Mouse (Mus musculus): ENCODE results near the gene Tldc1. TPM values are rescaled to one million over a fixed set of nuclear protein-coding genes. Genes with fewer than 3 reads are reported as not detected.

Gene Tldc1
- total RNA-seq, 2 experiments from 2014 or later = 16.2 to 19.5 TPM

- DNase-seq (ENCODE audit: low spot score in 2 of 2) = no peak
Measured at GRCm38 (mm10) chr8:119805275-119805674, 27.1 kb upstream of the Tldc1 start.

GRCm38 (mm10) chr8:119802592-119802991, 24.4 kb upstream of the Tldc1 start:
- no peak for DNase-seq (ENCODE audit: low spot score in 2 of 2)

DNA sequence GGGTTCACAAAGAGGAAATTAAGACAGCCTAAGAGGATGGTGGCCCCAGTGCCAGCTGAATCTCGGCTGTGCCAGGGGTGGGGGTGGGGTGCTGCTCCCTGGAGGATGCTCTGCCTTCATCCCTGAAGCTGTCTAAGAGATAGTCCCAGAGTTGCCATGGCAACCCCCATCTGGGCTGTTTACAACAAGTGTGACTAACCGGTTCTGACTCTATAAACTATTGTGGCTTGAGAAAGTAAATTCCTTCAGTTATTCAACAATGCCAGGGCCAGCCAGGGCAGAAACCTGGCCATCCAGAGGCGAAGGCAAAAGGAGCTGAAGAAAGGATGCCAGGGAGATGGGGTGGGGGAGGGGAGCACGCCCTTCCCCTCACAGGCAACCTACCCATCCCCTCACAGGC, 23.0 kb upstream of the Tldc1 start:
- no peak for DNase-seq (ENCODE audit: low spot score in 2 of 2)

- no peak for DNase-seq (ENCODE audit: low spot score in 2 of 2)
Measured at GRCm38 (mm10) chr8:119798965-119799264, 20.7 kb upstream of the Tldc1 start.

GRCm38 (mm10) chr8:119798170-119798964, 20.2 kb upstream of the Tldc1 start:
- DNase-seq (ENCODE audit: low spot score in 2 of 2) = peak; percentile 72 to 91

DNA sequence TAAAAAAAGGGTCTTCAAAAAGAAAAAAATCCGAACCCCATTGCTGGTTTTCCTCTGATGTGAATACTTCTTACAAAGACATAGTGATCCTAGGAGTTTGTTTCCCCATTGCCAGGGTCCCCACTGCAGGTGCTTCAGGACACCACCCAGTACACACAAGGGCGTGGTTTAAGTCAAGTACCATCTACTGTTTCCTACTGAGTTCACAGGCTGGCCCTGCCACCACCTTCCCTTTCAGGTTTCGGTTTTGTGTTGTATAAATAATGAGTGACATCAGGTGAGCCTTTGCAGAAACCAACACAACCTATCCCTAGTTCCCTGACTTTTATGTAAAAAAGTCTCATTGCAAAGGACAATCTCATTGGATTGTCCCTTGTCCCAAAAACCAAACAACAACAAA, 17.4 kb upstream of the Tldc1 start:
- no peak for DNase-seq (ENCODE audit: low spot score in 2 of 2)

- DNase-seq (ENCODE audit: low spot score in 2 of 2) = no peak
Measured at GRCm38 (mm10) chr8:119794689-119795088, 16.5 kb upstream of the Tldc1 start.

DNA sequence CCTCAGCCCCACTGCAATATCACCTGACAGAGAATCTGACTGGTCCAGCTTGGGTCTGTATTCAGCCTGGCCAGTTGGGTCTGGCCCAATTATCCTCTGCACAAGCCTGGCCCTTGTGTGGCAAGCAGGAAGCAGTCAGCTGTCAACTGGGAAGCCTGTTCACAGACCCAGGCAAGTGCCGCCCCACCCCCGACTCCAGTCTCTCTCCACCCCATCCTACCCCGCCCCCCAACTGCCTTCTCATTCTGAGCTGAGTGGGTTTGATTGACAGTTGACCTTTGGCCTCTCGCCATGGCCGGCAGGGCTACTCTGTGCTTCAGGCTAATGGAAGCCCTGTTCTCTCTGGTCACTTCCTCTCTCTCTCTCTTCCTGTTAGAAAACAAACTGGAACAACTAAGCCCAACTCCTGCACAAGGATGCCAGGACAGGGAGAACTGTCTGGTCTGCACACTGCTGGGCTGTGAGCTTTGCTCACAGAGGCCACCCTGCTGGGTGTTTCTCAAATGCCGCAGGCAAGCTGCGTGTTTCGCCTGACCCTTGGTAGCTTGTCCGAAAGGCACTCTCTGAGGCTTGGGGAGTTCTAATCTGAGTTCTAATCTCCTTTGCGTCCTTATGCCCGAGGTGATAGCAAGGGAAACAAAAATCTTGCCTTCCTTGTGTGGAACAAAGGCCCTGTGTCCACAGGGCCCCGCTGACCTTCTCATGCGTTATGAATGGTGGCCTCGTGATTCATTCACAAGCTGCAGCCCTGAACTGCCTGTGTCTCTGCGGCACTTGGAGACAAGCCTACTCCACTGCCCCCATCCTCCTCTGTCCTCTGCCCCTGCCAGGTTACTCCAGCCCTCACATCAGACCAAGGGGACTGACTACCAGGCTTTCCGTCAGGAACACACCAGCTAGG, 13.8 kb upstream of the Tldc1 start:
- DNase-seq (ENCODE audit: low spot score in 2 of 2) = no peak

DNA sequence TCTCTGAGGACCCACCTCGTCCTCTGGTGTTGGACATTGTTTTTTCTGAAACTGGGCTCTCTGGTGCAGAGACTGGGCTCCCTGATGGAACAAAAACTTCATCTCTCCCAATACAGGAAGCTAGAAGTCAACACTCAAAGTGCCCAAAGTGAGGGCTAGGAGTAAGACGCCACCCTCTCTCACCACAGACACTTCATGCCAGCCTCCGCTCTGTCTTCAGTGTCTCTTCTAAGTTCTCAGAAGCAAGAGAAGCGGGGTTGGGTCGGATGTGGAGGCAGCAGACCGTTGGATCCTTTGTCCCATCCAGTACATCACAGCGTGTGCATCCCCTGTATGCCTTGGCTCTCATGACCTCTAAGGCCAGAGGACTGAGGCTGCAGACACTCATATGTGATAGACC, 11.4 kb upstream of the Tldc1 start:
- no peak for DNase-seq (ENCODE audit: low spot score in 2 of 2)

DNA sequence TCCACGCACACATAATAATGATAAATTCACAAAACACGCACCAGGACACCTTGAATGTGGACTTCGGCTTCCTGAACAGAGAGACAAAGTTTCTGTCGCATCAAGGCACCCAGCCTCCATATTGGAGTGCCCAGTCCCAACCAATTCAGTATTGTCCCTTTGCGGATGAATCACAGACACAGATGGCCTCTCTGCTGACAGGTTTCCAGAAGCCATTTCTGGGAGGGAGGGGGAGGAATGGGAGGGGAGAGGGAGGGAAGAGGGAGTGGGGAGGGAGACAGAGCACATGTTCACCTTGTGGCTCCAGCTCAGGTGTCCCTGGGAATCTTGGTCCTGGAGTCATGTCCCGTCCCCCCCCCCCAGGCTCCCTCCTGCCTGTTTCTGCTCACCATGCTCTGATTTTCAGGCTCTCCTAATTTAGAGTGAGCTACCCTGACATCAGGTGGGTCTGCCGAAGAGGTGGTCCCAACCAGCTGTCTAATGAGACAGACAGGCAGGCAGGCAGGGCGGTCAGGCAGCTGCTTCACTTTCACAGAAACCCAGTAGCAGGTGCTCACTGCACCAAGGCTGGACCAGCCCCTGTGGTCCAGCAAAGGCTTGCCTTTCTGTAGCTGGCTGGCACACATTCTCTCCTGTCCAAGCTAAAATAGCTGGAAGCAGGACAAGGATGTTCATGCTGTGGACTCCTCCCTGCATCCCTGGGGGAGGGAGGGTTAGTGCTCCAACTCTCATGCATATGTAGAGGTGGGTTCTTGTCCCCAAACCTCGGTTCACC, 10.6 kb upstream of the Tldc1 start:
- no peak for DNase-seq (ENCODE audit: low spot score in 2 of 2)

DNA sequence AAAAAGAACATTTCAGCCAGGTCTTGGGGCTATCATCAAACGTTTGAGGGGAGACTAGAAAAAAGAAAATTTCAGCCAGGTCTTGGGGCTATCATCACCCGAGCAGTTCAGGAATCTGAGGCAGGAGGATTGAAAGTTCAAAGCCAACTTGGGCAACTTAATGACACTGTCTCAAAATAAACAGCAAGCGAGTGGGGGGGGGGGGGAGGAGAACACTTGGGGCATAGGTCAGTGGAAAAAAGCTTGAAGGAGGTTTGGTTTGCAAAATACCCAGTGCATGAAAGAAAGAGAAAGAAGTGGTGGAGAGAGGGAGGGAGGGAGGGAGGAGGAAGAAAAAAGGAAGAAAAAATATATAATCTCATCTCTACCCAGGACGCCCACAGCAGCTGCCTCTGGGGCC, 9.1 kb upstream of the Tldc1 start:
- DNase-seq (ENCODE audit: low spot score in 2 of 2) = no peak

GRCm38 (mm10) chr8:119786871-119787270, 8.7 kb upstream of the Tldc1 start:
- DNase-seq (ENCODE audit: low spot score in 2 of 2) = no peak

GRCm38 (mm10) chr8:119785764-119786405, 7.7 kb upstream of the Tldc1 start:
- peak in 1 of 2 experiments; percentile 79 for DNase-seq (ENCODE audit: low spot score in 2 of 2)

GRCm38 (mm10) chr8:119784676-119785075, 6.5 kb upstream of the Tldc1 start:
- no peak for DNase-seq (ENCODE audit: low spot score in 2 of 2)

- DNase-seq (ENCODE audit: low spot score in 2 of 2) = no peak
Measured at GRCm38 (mm10) chr8:119784141-119784574, 5.9 kb upstream of the Tldc1 start.

DNA sequence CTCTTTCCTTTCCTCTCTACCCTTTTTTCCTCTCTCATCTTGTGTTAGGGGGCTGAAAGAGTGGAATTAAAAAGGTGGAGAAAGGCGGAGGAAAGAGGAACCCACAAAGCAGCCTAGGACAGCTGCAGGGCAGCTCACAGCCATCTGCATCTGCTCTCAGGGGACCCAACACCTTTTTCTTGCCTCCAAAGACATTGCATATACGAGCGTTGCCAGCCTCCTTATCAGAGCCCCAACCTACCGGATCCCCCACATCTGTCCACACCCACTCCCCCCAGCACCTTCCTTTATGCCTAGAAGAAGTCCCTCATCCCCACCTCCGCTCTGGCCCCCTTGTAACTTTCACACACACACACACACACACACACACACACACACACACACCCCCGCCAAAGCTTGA, 5.4 kb upstream of the Tldc1 start:
- DNase-seq (ENCODE audit: low spot score in 2 of 2) = no peak

DNA sequence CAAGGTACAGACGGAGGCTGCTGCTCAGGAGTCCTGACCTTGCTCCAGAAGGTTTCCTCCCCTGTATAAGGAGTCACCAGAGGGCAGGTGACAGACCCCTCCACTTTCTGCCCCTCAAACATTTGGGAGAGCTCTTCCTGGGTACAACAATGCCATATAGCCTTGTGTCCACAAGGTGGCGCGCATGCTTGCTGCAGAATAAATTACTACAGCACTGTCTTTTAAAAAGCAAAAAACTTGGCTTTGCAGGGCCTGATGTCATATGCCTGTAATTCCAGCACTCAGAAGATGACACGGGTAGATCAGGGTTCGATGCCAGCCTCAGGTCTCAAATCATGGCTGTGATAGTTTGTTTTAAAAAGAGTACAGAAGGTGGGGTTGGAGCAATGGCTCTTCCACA, 4.5 kb upstream of the Tldc1 start:
- peak; percentile 80 to 88 for DNase-seq (ENCODE audit: low spot score in 2 of 2)

DNA sequence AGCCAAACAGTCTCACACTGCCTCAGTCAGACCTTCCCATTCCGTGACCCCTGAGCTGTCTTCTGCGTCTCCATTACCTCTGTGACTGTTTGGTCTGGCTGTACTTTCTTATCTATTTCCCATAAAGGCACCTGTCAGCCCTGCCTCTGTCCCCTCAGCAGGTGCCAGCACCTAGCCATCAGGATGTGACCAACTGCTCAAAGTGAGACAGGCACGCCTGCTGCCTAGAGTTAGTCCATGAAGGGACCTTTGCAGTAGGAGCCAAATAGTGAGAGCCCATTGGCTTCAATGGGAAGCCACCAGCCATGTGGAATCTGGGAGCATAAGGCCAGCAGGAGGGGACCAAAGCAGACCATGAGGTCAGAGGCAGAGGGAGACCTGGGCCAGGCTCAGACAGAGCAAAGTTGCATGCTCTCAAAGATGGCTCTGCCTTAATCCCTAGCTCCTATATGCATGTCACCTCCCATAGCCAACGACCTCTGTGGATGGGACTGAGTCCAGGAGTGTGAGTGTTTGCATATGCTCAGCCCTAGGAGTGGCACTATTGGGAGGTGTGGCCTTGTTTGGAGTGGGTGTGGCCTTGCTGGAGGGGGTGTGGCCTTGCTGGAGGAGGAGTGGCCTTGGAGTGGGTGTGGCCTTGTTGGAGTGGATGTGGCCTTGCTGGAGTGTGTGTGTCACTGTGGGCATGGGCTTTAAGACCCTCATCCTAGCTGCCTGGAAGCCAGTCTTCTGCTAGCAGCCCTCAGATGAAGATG, 3.0 kb upstream of the Tldc1 start:
- DNase-seq (ENCODE audit: low spot score in 2 of 2) = no peak

DNA sequence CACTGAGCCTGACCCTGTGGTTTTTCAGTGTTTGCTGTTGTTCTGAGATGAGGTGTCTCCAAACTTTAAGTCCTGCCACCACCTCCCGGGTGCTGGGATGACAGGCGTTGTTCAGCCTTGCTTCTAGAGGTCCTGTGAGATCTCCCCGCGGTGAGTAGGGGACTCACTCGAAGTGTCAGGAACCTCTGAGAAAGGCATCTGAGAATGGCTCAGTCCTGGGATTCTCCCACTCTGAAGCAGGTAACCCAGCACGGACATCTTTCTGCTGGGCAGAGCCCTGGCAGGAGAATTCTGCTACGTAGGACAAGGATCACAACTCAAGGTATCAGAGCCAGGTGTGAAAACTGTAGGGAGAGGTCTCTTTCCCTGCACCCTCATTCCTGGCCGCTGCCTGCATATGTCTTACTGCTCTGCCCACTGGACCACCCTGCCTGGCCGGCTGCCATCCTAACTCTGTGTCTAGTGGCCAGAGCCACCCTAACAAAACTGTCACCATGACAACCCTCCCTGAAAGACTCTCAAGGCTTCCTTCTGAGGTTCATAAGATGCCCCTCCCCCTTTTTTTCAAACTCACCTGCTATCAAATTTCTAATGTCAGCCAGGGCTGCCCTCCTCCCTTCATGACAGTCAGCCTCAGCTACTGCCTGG, 2.3 kb upstream of the Tldc1 start:
- DNase-seq (ENCODE audit: low spot score in 2 of 2) = no peak

Data from layer of hippocampus, postnatal 14 days (tissue).